ENCODE assay signal across 8 mouse cellular contexts in genomic region chr5:35189113-35189797, GRCm38 (mm10).
DNase-seq lines count a peak whose midpoint lies in the region; ATAC-seq lines count a peak whose summit lies in the region.

No protein-coding gene starts in this region.

- H3K4me2 ChIP-seq in embryonic facial prominence, embryonic 13.5 days = no peak overlapping the region
- H3K4me2 ChIP-seq in neural tube, embryonic 15.5 days = no peak overlapping the region
- no peak overlapping the region for H3K4me2 ChIP-seq in intestine, embryonic 15.5 days (replicated peaks)

- no peak overlapping the region for H3K4me3 ChIP-seq in embryonic facial prominence, embryonic 13.5 days
- no peak overlapping the region for H3K4me3 ChIP-seq in embryonic facial prominence, embryonic 10.5 days
- no peak overlapping the region for H3K4me3 ChIP-seq in neural tube, embryonic 15.5 days (replicated peaks)
- H3K4me3 ChIP-seq in intestine, embryonic 15.5 days (replicated peaks) = no peak overlapping the region

- no peaks in the 10 kb centered on the region for H3K36me3 ChIP-seq in embryonic facial prominence, embryonic 13.5 days
- no peaks in the 10 kb centered on the region for H3K36me3 ChIP-seq in embryonic facial prominence, embryonic 10.5 days (replicated peaks)
- no peaks in the 10 kb centered on the region for H3K36me3 ChIP-seq in neural tube, embryonic 15.5 days
- H3K36me3 ChIP-seq in intestine, embryonic 15.5 days = no peaks in the 10 kb centered on the region

- 76% methylated on average over 12 of the region's 12 CpGs for WGBS in embryonic facial prominence, embryonic 13.5 days
- 85% methylated on average over 12 of the region's 12 CpGs for WGBS in embryonic facial prominence, embryonic 10.5 days
- 59% methylated on average over 12 of the region's 12 CpGs for WGBS in neural tube, embryonic 15.5 days
- 67% methylated on average over 12 of the region's 12 CpGs for WGBS in intestine, embryonic 15.5 days

- no peaks in the 10 kb centered on the region for H3K27me3 ChIP-seq in embryonic facial prominence, embryonic 13.5 days
- peaks cover 5% of the 10 kb centered on the region; the same call in 1 of the 2 replicates for H3K27me3 ChIP-seq in embryonic facial prominence, embryonic 10.5 days (replicated peaks; ENCODE audit: low read depth, poor library complexity, severe bottlenecking)
- no peaks in the 10 kb centered on the region for H3K27me3 ChIP-seq in neural tube, embryonic 15.5 days (replicated peaks)
- H3K27me3 ChIP-seq in intestine, embryonic 15.5 days (replicated peaks) = no peaks in the 10 kb centered on the region

- no peaks in the 10 kb centered on the region for H3K9me3 ChIP-seq in embryonic facial prominence, embryonic 13.5 days
- H3K9me3 ChIP-seq in embryonic facial prominence, embryonic 10.5 days = no peaks in the 10 kb centered on the region
- H3K9me3 ChIP-seq in neural tube, embryonic 15.5 days (replicated peaks) = no peaks in the 10 kb centered on the region
- no peaks in the 10 kb centered on the region for H3K9me3 ChIP-seq in intestine, embryonic 15.5 days

- ATAC-seq in embryonic facial prominence, embryonic 13.5 days (ENCODE audit: insufficient number of reproducible peaks, insufficient read depth, low FRiP score, low TSS enrichment, low read depth) = no peak
- ATAC-seq in neural tube, embryonic 15.5 days (ENCODE audit: low FRiP score) = peak; percentile 56; the same call in 1 of the 2 replicates
- ATAC-seq in intestine, embryonic 15.5 days = no peak

- H3K27ac ChIP-seq in embryonic facial prominence, embryonic 13.5 days = no peak overlapping the region
- no peak overlapping the region for H3K27ac ChIP-seq in embryonic facial prominence, embryonic 10.5 days (replicated peaks)
- peak overlapping the region; percentile 61 for H3K27ac ChIP-seq in neural tube, embryonic 15.5 days (replicated peaks)
- no peak overlapping the region for H3K27ac ChIP-seq in intestine, embryonic 15.5 days

- H3K4me1 ChIP-seq in embryonic facial prominence, embryonic 13.5 days = peaks cover 14% of the 10 kb centered on the region
- H3K4me1 ChIP-seq in embryonic facial prominence, embryonic 10.5 days = peaks cover 9% of the 10 kb centered on the region
- H3K4me1 ChIP-seq in neural tube, embryonic 15.5 days = peaks cover 15% of the 10 kb centered on the region
- H3K4me1 ChIP-seq in intestine, embryonic 15.5 days (replicated peaks) = no peaks in the 10 kb centered on the region; the same call in 1 of the 2 replicates

- no peak for DNase-seq in embryonic facial prominence, embryonic 10.5 days (ENCODE audit: low spot score)
- peak; percentile 98 to 99 for DNase-seq in cerebellum, adult 18-20 months
- DNase-seq in gastrocnemius, postnatal 25 days = peak; percentile 59
- DNase-seq in kidney, adult 18-20 months = peak; percentile 70
- DNase-seq in left cerebral cortex, postnatal 10 days (ENCODE audit: extremely low spot score in 1 of 2, low spot score in 2 of 2) = peak; percentile 78 to 87

- intact Hi-C loops in left cerebral cortex, postnatal 10 days (cut with DNase I) = no loop called here

- H3K9ac ChIP-seq in embryonic facial prominence, embryonic 13.5 days = 0 out of 2 replicates have a peak overlapping the region, but pooled peaks have one; percentile 36
- H3K9ac ChIP-seq in neural tube, embryonic 15.5 days (replicated peaks) = no peak overlapping the region
- no peak overlapping the region for H3K9ac ChIP-seq in intestine, embryonic 15.5 days
